Mouse (Mus musculus): ENCODE measurements at regions not wholly inside any gene's neighbourhood (a gene's known extent, or its start where the extent isn't known, plus 50 kb on each side); places are given as distances from the start of the nearest gene placed in this dataset.
"Not testable (repeated sequence)": the region's sequence is repeated elsewhere in the genome, so short reads cannot be mapped to it uniquely, and the experiment has no call there.

GRCm38 (mm10) chr1:146955688-146956214, 461.2 kb downstream of the Brinp3 start:
- no peak for DNase-seq (ENCODE audit: extremely low spot score, low read depth, low spot score)

- DNase-seq (ENCODE audit: extremely low spot score, low read depth, low spot score), result no peak
Observed at GRCm38 (mm10) chr1:146956347-146956746, 461.8 kb downstream of the Brinp3 start.

GRCm38 (mm10) chr1:146960448-146960847, 465.9 kb downstream of the Brinp3 start:
- no peak for DNase-seq (ENCODE audit: extremely low spot score, low read depth, low spot score)

- no peak for DNase-seq (ENCODE audit: extremely low spot score, low read depth, low spot score)
Observed at GRCm38 (mm10) chr1:146967534-146967933, 473.0 kb downstream of the Brinp3 start.

- DNase-seq (ENCODE audit: extremely low spot score, low read depth, low spot score), result no peak
Observed at GRCm38 (mm10) chr1:146967993-146968392, 473.4 kb downstream of the Brinp3 start.

- no peak for DNase-seq (ENCODE audit: extremely low spot score, low read depth, low spot score)
Observed at GRCm38 (mm10) chr1:146983433-146984186, 489.1 kb downstream of the Brinp3 start.

- no peak for DNase-seq (ENCODE audit: extremely low spot score, low read depth, low spot score)
Observed at GRCm38 (mm10) chr1:147000018-147000417, 505.5 kb downstream of the Brinp3 start.

- no peak for DNase-seq (ENCODE audit: extremely low spot score, low read depth, low spot score)
Observed at GRCm38 (mm10) chr1:147047714-147048113, 553.2 kb downstream of the Brinp3 start.

GRCm38 (mm10) chr1:147058504-147058903, 563.9 kb downstream of the Brinp3 start:
- DNase-seq (ENCODE audit: extremely low spot score, low read depth, low spot score), result no peak

GRCm38 (mm10) chr1:147074166-147074565, 579.6 kb downstream of the Brinp3 start:
- DNase-seq (ENCODE audit: extremely low spot score, low read depth, low spot score), result no peak

- no peak for DNase-seq (ENCODE audit: extremely low spot score, low read depth, low spot score)
Observed at GRCm38 (mm10) chr1:147084129-147084799, 589.7 kb downstream of the Brinp3 start.

GRCm38 (mm10) chr1:147125541-147125940, 631.0 kb downstream of the Brinp3 start:
- DNase-seq (ENCODE audit: extremely low spot score, low read depth, low spot score), result no peak

- DNase-seq (ENCODE audit: extremely low spot score, low read depth, low spot score), result no peak
Observed at GRCm38 (mm10) chr1:147138176-147138575, 643.6 kb downstream of the Brinp3 start.

- no peak for DNase-seq (ENCODE audit: extremely low spot score, low read depth, low spot score)
Observed at GRCm38 (mm10) chr1:147175350-147175749, 680.8 kb downstream of the Brinp3 start.

GRCm38 (mm10) chr1:147186799-147187198, 692.2 kb downstream of the Brinp3 start:
- no peak for DNase-seq (ENCODE audit: extremely low spot score, low read depth, low spot score)

- DNase-seq (ENCODE audit: extremely low spot score, low read depth, low spot score), result no peak
Observed at GRCm38 (mm10) chr1:147187251-147188025, 692.9 kb downstream of the Brinp3 start.

- not testable (repeated sequence) for DNase-seq (ENCODE audit: extremely low spot score, low read depth, low spot score)
Observed at GRCm38 (mm10) chr1:147199959-147200358, 705.4 kb downstream of the Brinp3 start.

- DNase-seq (ENCODE audit: extremely low spot score, low read depth, low spot score), result not testable (repeated sequence)
Observed at GRCm38 (mm10) chr1:147214890-147215289, 720.3 kb downstream of the Brinp3 start.

GRCm38 (mm10) chr1:147217965-147218364, 723.4 kb downstream of the Brinp3 start:
- DNase-seq (ENCODE audit: extremely low spot score, low read depth, low spot score), result no peak

GRCm38 (mm10) chr1:147219438-147219837, 724.9 kb downstream of the Brinp3 start:
- DNase-seq (ENCODE audit: extremely low spot score, low read depth, low spot score), result no peak

- no peak for DNase-seq (ENCODE audit: extremely low spot score, low read depth, low spot score)
Observed at GRCm38 (mm10) chr1:147223232-147223925, 728.8 kb downstream of the Brinp3 start.

All from hindlimb bud, embryonic 11.5 days (tissue).